Mouse (Mus musculus) E14TG2a.4 (cell line): ENCODE data around the gene Grin2a.

Experiments
- CTCF ChIP-seq: conservative IDR thresholded peaks from 2 replicates; pipeline ENCODE4 v1.5.1; 2014; ENCODE audit warnings: low read length
- NANOG ChIP-seq: IDR thresholded peaks from 2 replicates; pipeline ENCODE4 v1.6.1; 2014; ENCODE audit warnings: borderline replicate concordance, low read length, mixed read lengths
- POU5F1 ChIP-seq: IDR thresholded peaks from 2 replicates; pipeline ENCODE4 v1.6.1; 2014; ENCODE audit warnings: low read length, borderline replicate concordance

DNA sequence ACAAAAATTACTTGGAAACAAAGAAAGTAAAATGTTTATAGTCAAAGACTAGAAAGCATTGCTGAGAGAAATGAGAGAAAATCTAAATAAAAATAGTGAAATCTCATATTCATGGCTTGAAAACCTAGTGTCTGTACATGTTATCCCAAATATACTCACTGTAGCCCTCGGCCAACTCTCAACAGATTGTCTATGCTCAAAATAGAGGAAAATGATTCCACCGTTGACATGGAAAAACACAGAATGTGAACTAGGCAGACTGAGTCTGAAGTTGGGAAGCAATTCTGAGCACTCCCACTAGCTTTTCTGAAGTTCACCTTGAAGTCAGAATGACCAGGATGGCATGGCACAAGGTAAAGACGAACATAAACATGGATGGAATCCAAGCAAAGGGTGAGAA is 84.7 kb downstream of the Grin2a start:
- TF ChIP-seq CTCF (no peak), NANOG (no peak), POU5F1 (no peak)
